Mouse (Mus musculus) lung, embryonic 16.5 days (tissue): ENCODE results near the gene Mfsd4b1. TPM values are rescaled to one million over a fixed set of nuclear protein-coding genes. Genes with fewer than 3 reads are reported as not detected.

ENCODE experiments used
- ATAC-seq: fragments of 200-750 bp; cut with Nextera tagmentation; 2 replicates; pipeline ENCODE4 v1.8.0; 2017; ENCODE audit warnings: low read depth, mild to moderate bottlenecking, moderate library complexity
- H3K27ac ChIP-seq: fragments of 300-500 bp; sonication (generic); 2 replicates; pipeline ENCODE4 v1.5.1; 2014; ENCODE audit warnings: mild to moderate bottlenecking, control low read depth, low read length
- H3K27me3 ChIP-seq: fragments of 300-500 bp; sonication (generic); 2 replicates; pipeline ENCODE4 v1.6.1; 2014; ENCODE audit warnings: low read depth, low read length, mixed read lengths; ENCODE audit not compliant: control insufficient read depth, insufficient read depth
- H3K36me3 ChIP-seq: fragments of 300-500 bp; sonication (generic); 2 replicates; pipeline ENCODE4 v1.6.1; 2014; ENCODE audit warnings: low read length; ENCODE audit not compliant: control insufficient read depth, insufficient read depth
- H3K4me1 ChIP-seq: fragments of 300-500 bp; sonication (generic); replicated peaks from 2 replicates; pipeline ENCODE4 v1.6.1; 2014; ENCODE audit warnings: low read length, mixed read lengths; ENCODE audit not compliant: control insufficient read depth, insufficient read depth
- H3K4me2 ChIP-seq: fragments of 300-500 bp; sonication (generic); 2 replicates; pipeline ENCODE4 v1.6.1; 2014; ENCODE audit warnings: low read depth, low read length, control low read depth
- H3K4me3 ChIP-seq: fragments of 300-500 bp; sonication (generic); 2 replicates; pipeline ENCODE4 v1.5.1; 2014; ENCODE audit warnings: mild to moderate bottlenecking, low read length, control low read depth
- H3K9ac ChIP-seq: fragments of 300-500 bp; sonication (generic); 2 replicates; pipeline ENCODE4 v1.6.1; 2014; ENCODE audit warnings: low read length, control low read depth
- H3K9me3 ChIP-seq: fragments of 300-500 bp; sonication (generic); 2 replicates; pipeline ENCODE4 v1.6.1; 2016; ENCODE audit warnings: low read length; ENCODE audit not compliant: control insufficient read depth
- WGBS: fragments of 180-500 bp; shearing (Covaris S2); extraction: QIAGEN DNeasy Blood & Tissue Kit; methylation state at CpG from one replicate; pipeline ENCODE4 v1.1.7; 2014; 5-methylcytosine and 5-hydroxymethylcytosine counted together
- polyA plus RNA-seq: library from polyadenylated mRNA; unstranded; fragments of >200 nt; fragmentation: Nextera tagmentation; extraction: Ambion mirVana; gene quantifications from 2 replicates; pipeline ENCODE4 v1.2.1, GENCODE M21; 2015

The Mfsd4b1 gene
- polyA plus RNA-seq, 1 experiment from 2014 or later, result 0.13 TPM

- H3K9ac ChIP-seq, result peak within 1 kb of the TSS; percentile 68
- H3K4me2 ChIP-seq, result peak within 1 kb of the TSS; percentile 99
- H3K27ac ChIP-seq, result peak within 1 kb of the TSS; percentile 57
- 1% methylated on average over 38 of the region's 38 CpGs for WGBS
- H3K36me3 ChIP-seq, result no peaks in the 10 kb centered on the region
- H3K27me3 ChIP-seq, result no peaks in the 10 kb centered on the region
- peaks cover 6% of the 10 kb centered on the region; the same call in 1 of the 2 replicates for H3K4me1 ChIP-seq
- no peaks in the 10 kb centered on the region for H3K9me3 ChIP-seq
- peak; percentile 100 for ATAC-seq
- H3K4me3 ChIP-seq, result peak within 1 kb of the TSS; percentile 64
Observed at GRCm38 (mm10) chr10:39959761-39960440, 65.2 kb downstream of the Mfsd4b1 start, which contains the start of gene Mfsd4b3. Gene Mfsd4b3, minus strand, starts transcription at chr10:39960153.

- no peak overlapping the region for H3K27ac ChIP-seq
- H3K9me3 ChIP-seq, result no peaks in the 10 kb centered on the region
- 67% methylated on average over 4 of the region's 4 CpGs for WGBS
Observed at GRCm38 (mm10) chr10:39958266-39958665, 66.8 kb downstream of the Mfsd4b1 start.

GRCm38 (mm10) chr10:39956340-39956878 lies 68.7 kb downstream of the Mfsd4b1 start:
- Histone ChIP-seq H3K36me3 (no peaks in the 10 kb centered on the region), H3K4me2 (no peak overlapping the region), H3K4me1 (peaks cover 6% of the 10 kb centered on the region; the same call in 1 of the 2 replicates), H3K9me3 (no peaks in the 10 kb centered on the region), H3K27me3 (no peaks in the 10 kb centered on the region), H3K9ac (no peak overlapping the region), H3K27ac (no peak overlapping the region), H3K4me3 (no peak overlapping the region)
- no peak for ATAC-seq
- 52% methylated on average over 2 of the region's 2 CpGs for WGBS

More at GRCm38 (mm10) chr10:39958266-39958665, 66.8 kb downstream of the Mfsd4b1 start:
- Histone ChIP-seq H3K4me3 (no peak overlapping the region), H3K4me2 (no peak overlapping the region), H3K27me3 (no peaks in the 10 kb centered on the region), H3K9ac (no peak overlapping the region), H3K4me1 (peaks cover 6% of the 10 kb centered on the region; the same call in 1 of the 2 replicates), H3K36me3 (no peaks in the 10 kb centered on the region)
- no peak for ATAC-seq

- Histone ChIP-seq H3K4me1 (peaks cover 2% of the 10 kb centered on the region; the same call in 1 of the 2 replicates), H3K4me2 (no peak overlapping the region), H3K27me3 (no peaks in the 10 kb centered on the region), H3K9ac (no peak overlapping the region), H3K27ac (no peak overlapping the region), H3K36me3 (no peaks in the 10 kb centered on the region), H3K9me3 (no peaks in the 10 kb centered on the region), H3K4me3 (no peak overlapping the region)
- no peak for ATAC-seq
- 59% methylated on average over 2 of the region's 2 CpGs for WGBS
Observed at GRCm38 (mm10) chr10:39955163-39955562, 69.9 kb downstream of the Mfsd4b1 start.

Other genes with a start within 250 kb of the Mfsd4b1 start
- gene Mfsd4b4, start 126.0 kb downstream of the Mfsd4b1 start, polyA plus RNA-seq, result 4.4 and 4.6 TPM in 2 replicates
- not detected in 2 replicates for gene Mfsd4b2, start 98.3 kb downstream of the Mfsd4b1 start, polyA plus RNA-seq
- gene Mfsd4b3, start 65.1 kb downstream of the Mfsd4b1 start, polyA plus RNA-seq, result 0.40 and 0.48 TPM in 2 replicates
- gene Mfsd4b5, start 38.6 kb downstream of the Mfsd4b1 start, polyA plus RNA-seq, result 0.06 TPM in 1 of 2 replicates, not detected in the other
- 5.0 and 7.8 TPM in 2 replicates for gene Slc16a10, start 117.0 kb upstream of the Mfsd4b1 start, polyA plus RNA-seq
- 50.6 and 52.4 TPM in 2 replicates for gene Rpf2, start 221.8 kb upstream of the Mfsd4b1 start, polyA plus RNA-seq
- gene Gtf3c6, start 232.8 kb upstream of the Mfsd4b1 start, polyA plus RNA-seq, result 77.4 and 82.7 TPM in 2 replicates